Mouse (Mus musculus) layer of hippocampus, postnatal 36 days (tissue): ENCODE results near the gene Cfap61. TPM values are rescaled to one million over a fixed set of nuclear protein-coding genes. Genes with fewer than 3 reads are reported as not detected.
A peak's percentile ranks its signal among the peaks of the same experiment; 100 is the strongest.

Experiments
- DNase-seq, 2 experiments: peaks; one replicate each; pipeline ENCODE4 v3.0.0; 2022
- total RNA-seq, 2 experiments: library from RNA; stranded (reverse); gene quantifications; 2 replicates each; pipeline ENCODE4 v1.2.3; 2021

Gene Cfap61
- total RNA-seq, 2 experiments from 2014 or later = 1.7 to 2.0 TPM

DNA sequence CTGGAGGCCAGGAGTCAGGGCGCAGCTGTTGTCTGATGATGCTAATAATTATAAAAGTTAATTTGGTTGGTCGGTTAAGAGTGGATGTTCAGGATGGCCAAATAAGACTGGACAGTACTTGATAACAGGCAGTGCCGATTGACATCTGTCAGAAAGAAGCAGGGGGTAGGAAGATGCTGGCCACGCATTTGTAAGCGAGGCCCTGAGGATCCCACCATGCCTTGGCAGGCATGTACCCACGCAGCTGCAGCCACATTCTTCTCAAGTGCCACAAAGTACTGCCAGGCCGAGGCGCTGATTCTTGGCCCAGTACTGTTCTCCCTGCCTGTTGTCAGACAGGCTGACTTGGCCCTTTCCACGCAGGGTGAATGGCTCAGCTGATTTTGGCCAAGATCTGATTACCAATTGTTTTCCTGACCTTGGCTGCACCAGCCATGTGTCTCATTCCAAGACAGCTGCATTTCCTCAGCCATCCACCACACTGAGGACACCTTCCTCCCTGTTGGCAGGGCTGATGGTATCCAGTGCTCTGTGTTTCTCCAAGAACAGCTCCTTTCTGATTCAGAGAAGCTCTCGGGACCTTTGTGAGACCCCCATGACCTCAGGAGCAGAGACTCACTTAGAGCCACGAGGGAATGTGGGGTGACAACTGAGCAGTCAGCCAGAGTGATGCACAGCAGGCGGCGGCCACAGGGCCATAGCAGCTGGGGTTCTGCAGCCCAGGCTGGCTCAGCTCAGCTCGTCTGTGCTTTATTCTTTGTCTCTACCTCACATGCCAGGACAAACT, 233.6 kb downstream of the Cfap61 start:
- DNase-seq = peak; percentile 7 to 25

DNA sequence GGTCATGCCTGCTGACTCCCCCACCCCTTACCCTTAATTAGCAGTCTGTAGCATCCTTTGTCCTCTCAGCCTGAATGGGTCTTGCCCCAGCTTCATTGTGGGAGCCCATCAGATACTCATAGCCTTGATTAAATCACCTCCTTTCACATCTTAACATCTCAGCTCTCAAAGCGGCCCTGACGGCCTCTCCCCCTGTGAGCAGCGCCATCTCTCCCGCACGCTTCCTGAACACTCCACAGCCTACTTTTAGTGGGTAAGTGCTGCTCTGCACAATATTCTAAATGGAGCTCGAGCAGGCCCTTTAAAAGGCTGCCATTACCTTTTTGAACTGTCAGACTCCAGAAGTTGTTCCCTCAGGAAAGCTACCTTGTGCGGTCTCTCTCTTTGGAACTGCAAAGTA, 234.9 kb downstream of the Cfap61 start:
- DNase-seq = no peak

DNA sequence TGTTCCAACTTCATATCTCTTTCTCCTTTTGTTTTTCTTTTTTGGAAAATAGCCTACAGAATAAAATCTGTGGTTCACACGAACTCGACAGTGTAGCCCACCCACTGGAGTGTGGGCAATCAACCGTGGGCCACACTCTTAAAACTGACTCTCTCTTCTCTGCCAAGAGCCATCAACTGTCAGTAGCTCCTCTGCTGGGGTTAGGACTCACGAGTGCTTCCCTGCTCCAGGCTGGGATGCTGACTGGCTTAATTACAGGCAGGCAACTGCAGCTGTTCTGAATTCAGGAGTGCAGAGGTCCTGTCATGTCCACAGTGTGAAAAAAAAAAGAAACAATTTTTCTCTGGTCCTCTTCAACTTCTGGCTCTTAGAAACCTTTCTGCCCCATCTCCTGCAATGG, 237.5 kb downstream of the Cfap61 start:
- no peak for DNase-seq

DNA sequence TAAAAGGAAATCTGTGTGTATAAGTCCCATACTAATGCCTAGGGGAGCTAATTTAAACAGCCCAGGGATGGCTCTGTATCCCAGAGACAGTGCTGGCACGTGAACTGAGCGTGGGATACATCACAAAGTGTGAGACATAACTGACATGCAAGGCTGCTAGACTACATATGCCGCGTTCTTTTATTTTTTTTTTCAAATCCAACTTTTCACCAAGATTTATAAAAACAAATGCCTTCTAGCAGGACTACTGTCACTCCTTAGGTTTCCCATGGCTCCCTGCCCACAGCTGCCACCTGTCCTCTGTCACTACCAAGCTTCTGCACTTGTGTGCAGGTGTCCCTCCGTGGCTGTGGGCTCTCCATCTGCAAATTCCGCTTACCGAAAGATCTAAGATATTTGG, 239.6 kb downstream of the Cfap61 start:
- no peak for DNase-seq

DNA sequence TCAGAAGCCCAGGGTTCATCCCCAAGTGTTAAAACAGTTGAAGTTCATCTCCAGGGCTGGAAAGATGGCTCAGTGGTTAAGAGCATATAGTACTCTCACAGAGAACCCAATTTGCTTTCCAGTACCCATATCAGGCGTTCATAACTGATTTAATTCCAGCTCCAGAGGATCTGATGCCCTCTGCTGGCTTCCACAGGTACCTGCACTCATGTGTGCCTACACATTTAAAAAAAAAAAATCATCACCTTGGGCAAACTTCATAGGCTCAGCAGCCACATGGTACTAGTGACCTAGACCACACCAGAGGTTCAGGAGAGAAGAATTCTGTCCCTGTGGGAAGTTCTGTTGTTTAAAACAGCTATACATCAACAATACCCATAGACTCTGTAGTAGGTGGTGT, 244.1 kb downstream of the Cfap61 start:
- no peak for DNase-seq

DNA sequence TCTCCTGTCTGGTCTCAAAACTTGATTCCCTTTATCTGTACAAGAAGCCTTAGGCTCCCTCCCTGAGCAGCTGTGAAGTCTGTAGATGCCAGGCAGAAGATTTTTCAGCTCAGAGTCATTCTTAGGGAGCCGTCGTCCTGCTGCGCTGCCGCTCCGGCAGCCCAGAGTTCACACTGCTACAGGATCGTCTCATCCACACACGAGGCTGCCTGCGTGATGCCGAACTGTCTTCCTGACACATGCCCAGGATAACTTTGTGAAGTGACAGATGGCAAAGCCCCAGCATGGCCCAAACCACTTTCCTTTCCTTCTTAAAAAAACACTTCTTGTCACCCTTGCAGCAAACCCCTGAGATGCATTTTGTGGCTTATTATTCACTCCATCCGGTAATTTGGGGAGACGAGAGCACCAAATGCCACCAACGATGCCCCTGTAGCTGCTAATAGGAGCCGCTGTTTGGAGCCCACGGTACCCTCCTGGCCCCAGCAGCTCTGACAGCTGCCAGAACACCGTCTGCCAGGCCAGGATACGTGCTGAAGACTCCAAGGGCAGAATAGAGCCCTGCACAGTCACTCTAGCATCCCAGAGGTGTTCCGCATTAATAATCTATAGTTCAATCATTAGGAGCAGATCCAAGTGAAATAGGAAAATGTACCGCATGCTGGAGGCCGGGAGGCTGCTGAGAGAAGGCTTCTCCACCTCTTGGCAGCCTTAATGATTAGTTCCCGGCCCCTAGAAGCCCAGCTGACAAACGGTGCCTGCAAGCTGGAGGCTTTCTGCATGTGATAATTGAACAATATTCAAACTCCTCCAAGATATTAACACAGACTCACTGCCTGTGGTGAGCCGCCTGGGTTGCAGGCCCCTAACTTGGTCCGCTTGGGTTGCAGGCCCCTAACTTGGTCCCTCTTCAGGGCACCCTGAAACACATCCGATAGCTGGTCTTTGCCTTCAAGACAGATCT, 249.5 kb downstream of the Cfap61 start:
- DNase-seq = no peak

DNA sequence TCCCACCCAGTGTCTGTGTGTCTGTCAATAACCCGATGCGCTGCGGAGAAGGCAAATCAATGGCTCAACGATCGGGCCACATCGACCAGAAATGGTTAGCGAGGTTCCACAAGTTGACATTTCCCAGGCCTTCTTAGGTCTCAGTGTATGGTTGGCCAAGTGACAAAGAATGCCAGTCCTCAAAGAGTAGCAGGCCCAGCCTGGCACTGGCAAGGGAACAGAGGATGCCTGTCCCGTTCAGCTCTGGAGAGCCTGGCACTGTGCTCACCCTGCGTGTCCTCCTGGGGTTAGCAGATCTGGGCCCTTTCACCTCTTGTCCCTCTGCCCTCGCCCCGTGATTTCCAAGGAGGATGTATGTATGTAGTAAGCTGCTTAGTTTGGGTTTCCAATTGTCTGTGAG, 261.5 kb downstream of the Cfap61 start:
- no peak for DNase-seq

DNA sequence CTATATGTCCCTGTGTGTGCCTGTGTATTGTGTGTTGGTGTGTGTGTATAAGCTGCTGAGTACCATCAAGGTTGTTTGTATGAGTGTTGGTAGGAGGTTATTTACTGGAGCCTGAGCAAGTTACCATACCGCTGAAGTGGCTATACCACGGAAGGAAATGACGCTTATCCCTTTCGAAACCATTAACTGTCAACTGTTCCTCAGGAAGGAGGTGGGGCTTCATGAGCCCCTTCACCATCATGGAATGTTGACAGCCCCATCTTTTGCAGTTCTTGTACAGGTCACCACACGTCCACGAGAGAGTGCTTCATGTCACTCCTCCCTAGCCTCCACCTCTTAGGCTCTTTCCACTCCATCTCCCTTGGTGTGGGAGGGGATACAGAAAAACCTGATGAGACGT, 263.4 kb downstream of the Cfap61 start:
- no peak for DNase-seq

DNA sequence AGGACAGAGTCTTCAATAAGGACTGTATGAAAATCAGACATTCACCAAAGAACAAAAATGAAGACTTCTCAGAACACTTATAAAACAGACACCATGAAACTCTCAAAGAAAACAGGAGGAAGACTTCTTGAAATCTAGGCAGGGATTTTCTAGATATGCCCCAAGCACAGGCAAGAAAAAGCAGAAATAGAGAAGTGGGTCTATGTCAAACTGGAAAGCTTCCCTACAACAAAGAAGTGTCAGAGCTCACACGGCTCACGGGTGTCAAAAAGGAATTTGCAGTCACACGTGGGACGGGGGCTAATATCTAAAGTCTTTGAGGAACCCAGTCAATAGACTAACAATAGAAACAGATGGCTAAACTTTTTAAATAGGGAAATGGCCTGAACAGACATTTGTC, 276.4 kb downstream of the Cfap61 start:
- DNase-seq = no peak

DNA sequence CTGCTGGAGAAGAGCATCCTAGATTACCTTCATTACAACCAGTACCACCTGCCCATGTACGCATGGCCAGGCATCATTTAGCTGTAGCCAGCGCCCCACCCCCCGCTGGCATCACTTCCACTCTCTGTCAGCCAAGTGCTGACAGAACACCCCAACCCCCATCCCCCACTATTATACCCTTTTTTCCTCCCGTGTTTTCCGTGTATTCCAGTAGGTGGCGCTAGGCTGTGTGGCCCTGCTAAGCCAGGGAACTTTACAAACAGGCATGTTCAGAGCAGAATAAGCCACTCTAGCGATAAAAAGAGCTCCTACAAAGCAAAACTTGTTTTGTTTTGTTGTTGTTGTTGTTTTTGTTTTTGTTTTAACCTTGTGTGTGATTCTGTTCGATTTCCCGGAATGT, 280.1 kb downstream of the Cfap61 start:
- peak in 1 of 2 experiments; percentile 30 for DNase-seq

DNA sequence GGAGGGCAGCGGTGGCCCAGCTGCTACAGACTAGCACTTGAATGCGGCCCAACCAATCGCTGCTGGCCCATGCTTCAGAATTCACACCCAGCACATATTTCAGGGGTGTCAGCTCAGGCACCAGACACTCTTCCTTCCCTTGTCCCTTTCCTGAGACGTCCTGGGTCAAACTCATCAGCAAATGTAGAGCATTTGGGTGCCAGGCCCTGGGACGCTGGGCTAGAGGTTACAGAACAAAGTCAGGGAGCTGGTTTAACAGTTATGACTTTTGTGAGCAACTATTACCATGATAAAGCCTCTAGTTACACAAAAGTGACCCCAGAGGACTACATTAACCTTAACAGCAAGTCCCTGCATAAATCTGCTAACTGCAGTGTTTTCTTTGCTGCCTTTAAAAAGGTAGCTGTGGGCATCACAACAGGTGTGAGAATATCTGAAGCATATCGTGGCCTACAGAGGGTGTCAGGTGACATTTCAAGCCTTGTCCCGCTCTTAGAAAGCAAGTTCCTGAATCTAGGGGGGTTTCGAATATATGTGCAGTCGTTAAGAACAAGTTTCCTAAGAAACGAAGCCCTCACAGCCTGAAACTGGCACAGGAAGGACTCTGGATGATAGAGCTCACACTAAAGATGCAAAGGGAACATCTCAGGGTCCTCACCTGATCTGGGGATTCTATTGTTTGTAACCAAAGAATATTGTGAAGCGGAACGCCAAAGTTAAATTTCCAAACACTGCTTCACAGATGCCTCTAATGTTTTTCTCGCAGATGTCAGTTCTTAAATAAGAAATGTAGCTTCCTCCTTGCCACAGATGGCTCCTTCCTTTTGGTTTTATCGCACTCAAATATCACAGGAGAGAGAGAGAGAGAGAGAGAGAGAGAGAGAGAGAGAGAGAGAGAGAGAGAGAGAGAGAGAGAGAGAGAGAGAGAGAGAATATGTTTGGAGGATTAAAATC, 281.8 kb downstream of the Cfap61 start:
- DNase-seq = no peak

DNA sequence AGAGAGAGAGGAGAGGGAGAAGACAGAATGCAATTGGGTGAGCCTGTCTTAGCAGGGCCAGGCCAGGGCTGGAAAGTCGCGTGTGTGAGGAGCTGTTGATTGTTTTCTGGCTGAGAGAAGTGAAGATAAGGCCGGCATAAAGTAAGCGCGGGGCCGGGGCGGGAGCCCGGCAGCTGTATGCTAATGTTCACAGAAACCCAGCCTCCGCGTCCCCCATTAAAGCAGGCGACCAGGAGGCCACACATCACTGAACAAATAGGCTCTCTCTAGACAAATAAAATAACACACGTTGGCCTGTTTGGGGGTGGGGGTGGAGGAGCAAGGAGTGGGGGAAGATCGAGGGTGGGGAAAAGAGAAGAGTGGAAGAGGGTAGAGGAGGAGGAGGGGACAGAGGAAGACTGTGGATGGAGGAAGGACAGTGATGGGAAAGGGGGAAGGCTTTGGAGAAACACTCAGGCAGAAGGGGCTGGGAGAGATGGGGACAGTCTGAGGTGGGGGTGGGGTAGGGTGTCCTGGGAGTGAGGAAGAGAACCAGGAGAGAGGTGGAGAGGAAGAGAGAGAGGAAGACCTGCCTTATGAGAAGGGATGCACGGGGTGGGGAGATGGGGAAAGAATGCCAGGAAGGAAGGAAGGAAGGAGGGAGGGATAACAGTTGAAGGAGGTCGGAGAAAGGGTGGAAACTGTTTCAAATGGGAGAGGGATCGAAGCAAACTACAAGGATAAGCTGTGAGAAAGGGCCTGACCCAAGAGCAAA, 282.8 kb downstream of the Cfap61 start:
- DNase-seq = no peak

DNA sequence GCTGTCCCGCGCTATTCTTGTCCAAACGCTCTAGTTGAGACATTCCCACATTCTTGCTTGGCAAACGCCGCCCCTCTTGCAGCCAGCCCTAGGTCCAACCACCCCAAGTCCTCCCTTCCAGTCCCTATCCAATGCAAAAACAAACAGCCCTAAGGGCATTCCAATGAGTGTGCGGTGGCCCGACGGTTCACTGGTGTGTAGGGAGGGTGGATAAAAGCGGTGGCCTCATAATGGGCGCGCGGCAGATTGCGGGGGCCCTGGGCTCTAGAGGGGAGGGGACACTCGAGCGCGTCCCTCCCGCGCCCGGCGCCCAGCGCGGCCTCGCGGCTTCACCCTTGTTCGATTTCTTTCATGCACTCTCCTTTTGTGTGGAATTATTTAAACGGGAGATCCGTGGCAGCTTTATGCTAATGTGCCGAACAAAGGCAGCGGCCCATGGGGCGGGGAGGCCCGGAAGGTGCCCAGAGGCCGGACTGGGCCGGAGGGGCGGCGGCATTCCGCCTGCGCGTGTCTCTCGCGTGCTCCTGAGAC, 283.6 kb downstream of the Cfap61 start:
- DNase-seq = no peak

DNA sequence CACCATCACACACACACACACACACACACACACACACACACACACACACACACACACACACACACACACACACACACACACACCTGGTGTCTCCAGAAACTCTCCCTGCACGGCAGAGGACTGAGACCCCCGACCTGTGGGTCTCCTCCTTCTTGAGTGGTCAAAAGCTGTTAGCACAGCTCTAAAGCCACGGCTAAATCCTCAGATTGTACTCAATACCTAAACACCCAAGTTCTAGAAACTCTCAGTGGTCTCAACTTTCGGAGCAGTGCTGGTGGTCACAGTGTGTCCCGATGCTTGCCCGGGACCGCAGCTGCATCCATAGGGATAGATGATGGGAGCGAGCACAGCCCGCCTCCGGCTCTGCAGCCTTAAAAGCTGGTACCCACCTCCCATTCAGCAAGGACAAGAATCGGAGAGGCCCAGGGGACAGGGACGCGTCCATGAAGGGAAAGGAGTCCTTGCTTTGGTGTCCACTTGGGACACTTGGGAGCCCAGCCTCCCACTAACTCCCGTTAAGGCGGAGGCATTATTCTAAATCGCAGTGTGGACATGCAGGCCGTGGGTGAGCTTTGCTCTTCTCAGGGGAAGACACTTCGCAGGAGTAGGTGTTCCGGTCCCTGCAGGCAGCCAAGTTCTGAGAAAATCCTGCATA, 284.4 kb downstream of the Cfap61 start:
- no peak for DNase-seq

DNA sequence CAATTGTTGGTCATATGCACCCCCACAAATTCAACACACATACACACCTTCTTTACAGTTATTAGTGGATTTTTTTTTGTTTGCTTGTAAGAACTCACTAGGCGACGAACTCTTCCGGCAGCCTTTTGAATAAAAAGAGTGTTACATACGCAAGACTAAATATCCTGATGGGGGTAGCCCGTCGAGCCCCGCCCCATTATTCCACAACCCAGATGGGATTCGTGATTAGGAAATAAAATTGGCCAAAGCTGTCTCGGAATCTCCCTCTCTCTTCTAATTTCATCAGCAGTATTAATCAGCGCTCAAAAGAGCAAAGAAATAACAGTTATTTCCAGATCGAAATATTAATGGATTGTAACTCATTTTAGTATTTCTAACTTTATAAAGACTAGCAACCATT, 285.2 kb downstream of the Cfap61 start:
- no peak for DNase-seq

DNA sequence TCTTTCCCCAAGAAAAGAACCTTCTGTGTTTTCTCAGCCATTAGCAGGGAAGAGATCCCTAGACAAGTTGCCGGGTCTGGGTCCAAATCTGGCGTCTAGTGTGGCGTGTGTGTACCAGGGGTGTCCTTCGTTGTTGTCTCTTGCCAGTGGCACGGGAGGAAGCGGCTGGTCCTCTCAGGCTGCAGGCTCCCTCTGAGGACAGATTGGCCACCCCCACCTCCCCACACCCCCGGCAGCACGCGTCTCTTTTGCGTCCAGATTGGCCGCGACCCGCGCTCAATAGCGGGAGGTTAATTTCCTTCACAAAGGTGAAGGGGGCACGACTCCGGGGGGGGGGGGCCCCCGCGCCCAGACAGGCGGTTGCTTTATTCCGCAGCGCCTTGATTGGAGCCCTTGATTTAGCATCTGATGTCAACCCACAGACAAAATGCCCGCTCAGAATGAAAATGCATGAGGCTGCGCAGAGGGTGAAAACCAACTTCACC, 286.0 kb downstream of the Cfap61 start:
- no peak for DNase-seq

DNA sequence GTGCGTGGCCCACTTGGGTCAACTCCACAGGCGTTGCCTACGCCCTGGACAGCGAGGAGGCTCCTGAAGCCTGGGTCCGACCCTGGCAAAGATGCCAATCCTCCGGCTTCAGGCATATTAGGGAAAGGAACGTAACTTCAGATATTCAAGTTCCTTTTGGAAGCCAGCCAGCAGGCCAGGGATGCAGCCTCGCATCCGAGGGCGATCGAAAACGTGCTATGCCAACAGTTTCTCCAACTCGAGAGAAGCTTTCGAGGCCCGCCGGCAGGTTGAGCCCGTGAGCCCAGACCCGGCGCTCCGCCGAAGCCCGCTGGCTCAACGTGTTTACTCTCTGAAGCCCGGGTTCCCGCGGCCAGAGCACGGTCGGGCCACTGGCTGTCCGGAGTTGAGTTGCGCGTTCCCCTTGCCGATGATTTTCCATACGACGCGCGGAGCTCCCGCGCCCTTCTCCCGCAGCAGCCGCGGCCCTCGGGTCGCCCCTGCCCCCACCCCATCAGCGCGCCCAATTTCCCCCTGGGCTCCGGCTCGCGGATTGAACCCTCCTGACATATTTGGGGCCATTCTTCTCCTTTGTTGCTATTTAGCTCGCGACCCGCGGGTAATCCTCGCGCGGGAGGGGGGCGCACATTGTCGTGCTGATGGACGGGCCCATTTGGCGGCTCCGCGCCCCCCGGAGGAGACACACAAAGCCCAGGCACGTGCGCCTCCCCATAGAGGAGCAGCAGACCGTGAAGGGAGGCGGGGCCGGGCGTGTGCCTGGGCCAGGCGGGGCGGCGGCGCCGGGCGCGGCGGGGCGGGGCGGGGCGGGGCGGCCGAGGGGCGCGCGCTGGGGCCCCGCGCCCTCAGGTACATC, 286.7 kb downstream of the Cfap61 start, which contains the start of gene Insm1:
TSS of gene Insm1 (plus strand) at position 846 of the 853 bp plus-strand sequence.
- peak; percentile 28 to 44 for DNase-seq

DNA sequence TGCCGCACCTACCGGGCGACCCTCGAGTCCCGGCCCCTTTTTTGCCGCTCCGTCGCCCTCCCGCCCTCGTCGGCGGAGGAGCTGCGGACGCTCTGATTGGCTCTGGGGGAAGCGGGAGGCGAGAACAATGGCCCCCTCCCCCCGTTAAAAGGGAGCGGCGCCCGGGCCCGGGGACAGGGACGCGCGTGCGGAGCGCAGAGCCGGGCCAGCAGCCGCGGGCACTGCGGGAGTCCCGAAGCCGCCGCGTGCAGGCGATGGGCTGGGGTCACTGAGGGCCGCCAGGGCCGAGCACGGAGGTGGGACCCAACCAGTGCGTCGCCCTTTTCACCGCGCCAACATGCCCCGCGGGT, 287.3 kb downstream of the Cfap61 start:
- peak; percentile 50 to 58 for DNase-seq
